Mouse (Mus musculus) kidney, embryonic 16.5 days (tissue): ENCODE measurements around the gene Txk. TPM values are rescaled to one million over a fixed set of nuclear protein-coding genes. Genes with fewer than 3 reads are reported as not detected.

Experiments
- ATAC-seq: fragments of 200-750 bp; cut with Nextera tagmentation; 2 replicates; pipeline ENCODE4 v1.8.0; 2017; ENCODE audit warnings: moderate TSS enrichment; ENCODE audit not compliant: low FRiP score, low TSS enrichment
- H3K27ac ChIP-seq: fragments of 300-500 bp; sonication (generic); 2 replicates; pipeline ENCODE4 v1.5.1; 2014; ENCODE audit warnings: low read length
- H3K27me3 ChIP-seq: fragments of 300-500 bp; sonication (generic); 2 replicates; pipeline ENCODE4 v1.6.1; 2014; ENCODE audit warnings: low read length, control low read depth, mixed read lengths; ENCODE audit not compliant: insufficient read depth
- H3K36me3 ChIP-seq: fragments of 300-500 bp; sonication (generic); 2 replicates; pipeline ENCODE4 v1.6.1; 2014; ENCODE audit warnings: low read length, control low read depth, mixed read lengths; ENCODE audit not compliant: insufficient read depth
- H3K4me1 ChIP-seq: fragments of 300-500 bp; sonication (generic); 2 replicates; pipeline ENCODE4 v1.6.1; 2014; ENCODE audit warnings: low read length, control low read depth, mixed read lengths; ENCODE audit not compliant: insufficient read depth
- H3K4me2 ChIP-seq: fragments of 300-500 bp; sonication (generic); replicated peaks from 2 replicates; pipeline ENCODE4 v1.6.1; 2014; ENCODE audit warnings: low read depth, low read length
- H3K4me3 ChIP-seq: fragments of 300-500 bp; sonication (generic); 2 replicates; pipeline ENCODE4 v1.5.1; 2014; ENCODE audit warnings: mild to moderate bottlenecking, low read length
- H3K9ac ChIP-seq: fragments of 300-500 bp; sonication (generic); replicated peaks from 2 replicates; pipeline ENCODE4 v1.6.1; 2014; ENCODE audit warnings: low read length
- H3K9me3 ChIP-seq: fragments of 300-500 bp; sonication (generic); 2 replicates; pipeline ENCODE4 v1.6.1; 2016; ENCODE audit warnings: low read length, control low read depth
- WGBS: fragments of 180-500 bp; shearing (Covaris S2); extraction: QIAGEN DNeasy Blood & Tissue Kit; methylation state at CpG from one replicate; pipeline ENCODE4 v1.1.7; 2014; 5-methylcytosine and 5-hydroxymethylcytosine counted together
- polyA plus RNA-seq: library from polyadenylated mRNA; unstranded; fragments of >200 nt; fragmentation: Nextera tagmentation; extraction: Ambion mirVana; gene quantifications from 2 replicates; pipeline ENCODE4 v1.2.1, GENCODE M21; 2015

Gene Txk
- polyA plus RNA-seq, 1 experiment from 2014 or later: 0.06 TPM

- Histone ChIP-seq H3K4me3 (no peak overlapping the region), H3K27ac (no peak overlapping the region), H3K4me2 (no peak overlapping the region), H3K9me3 (no peaks in the 10 kb centered on the region), H3K27me3 (no peaks in the 10 kb centered on the region), H3K36me3 (no peaks in the 10 kb centered on the region), H3K4me1 (no peaks in the 10 kb centered on the region), H3K9ac (no peak overlapping the region)
- ATAC-seq: no peak
- 76% methylated on average over 8 of the region's 8 CpGs for WGBS
Observed at GRCm38 (mm10) chr5:72671017-72671699, 81.4 kb downstream of the Txk start.

- no peak overlapping the region for H3K9ac ChIP-seq
- no peaks in the 10 kb centered on the region for H3K27me3 ChIP-seq
- 86% methylated on average over 9 of the region's 9 CpGs for WGBS
- H3K4me1 ChIP-seq: no peaks in the 10 kb centered on the region
- H3K36me3 ChIP-seq: no peaks in the 10 kb centered on the region
- H3K27ac ChIP-seq: no peak overlapping the region
- no peak overlapping the region for H3K4me3 ChIP-seq
- H3K9me3 ChIP-seq: no peaks in the 10 kb centered on the region
- no peak for ATAC-seq
- no peak overlapping the region for H3K4me2 ChIP-seq
Observed at GRCm38 (mm10) chr5:72668351-72668750, 84.2 kb downstream of the Txk start.

GRCm38 (mm10) chr5:72666428-72666827 lies 86.1 kb downstream of the Txk start:
- Histone ChIP-seq H3K4me2 (no peak overlapping the region), H3K27ac (no peak overlapping the region), H3K27me3 (no peaks in the 10 kb centered on the region), H3K4me1 (no peaks in the 10 kb centered on the region), H3K9me3 (no peaks in the 10 kb centered on the region), H3K9ac (no peak overlapping the region), H3K4me3 (no peak overlapping the region), H3K36me3 (no peaks in the 10 kb centered on the region)
- 76% methylated on average over 7 of the region's 7 CpGs for WGBS
- no peak for ATAC-seq

- ATAC-seq: peak; percentile 35; the same call in 1 of the 2 replicates
- WGBS: 27% methylated on average over 5 of the region's 5 CpGs
- H3K9ac ChIP-seq: no peak overlapping the region
Observed at GRCm38 (mm10) chr5:72665281-72665680, 87.3 kb downstream of the Txk start.

GRCm38 (mm10) chr5:72664854-72665253 lies 87.7 kb downstream of the Txk start:
- H3K4me2 ChIP-seq: no peak overlapping the region
- H3K9ac ChIP-seq: no peak overlapping the region
- ATAC-seq: no peak
- H3K4me3 ChIP-seq: no peak overlapping the region
- H3K9me3 ChIP-seq: no peaks in the 10 kb centered on the region
- H3K4me1 ChIP-seq: no peaks in the 10 kb centered on the region
- no peaks in the 10 kb centered on the region for H3K27me3 ChIP-seq
- H3K36me3 ChIP-seq: no peaks in the 10 kb centered on the region
- 48% methylated on average over 3 of the region's 3 CpGs for WGBS
- H3K27ac ChIP-seq: no peak overlapping the region

More at GRCm38 (mm10) chr5:72665281-72665680, 87.3 kb downstream of the Txk start:
- H3K4me1 ChIP-seq: no peaks in the 10 kb centered on the region
- no peak overlapping the region for H3K27ac ChIP-seq
- H3K27me3 ChIP-seq: no peaks in the 10 kb centered on the region
- no peak overlapping the region for H3K4me2 ChIP-seq
- H3K4me3 ChIP-seq: no peak overlapping the region
- H3K9me3 ChIP-seq: no peaks in the 10 kb centered on the region
- no peaks in the 10 kb centered on the region for H3K36me3 ChIP-seq

- ATAC-seq: no peak
- no peak overlapping the region for H3K27ac ChIP-seq
Observed at GRCm38 (mm10) chr5:72664126-72664525, 88.5 kb downstream of the Txk start.

GRCm38 (mm10) chr5:72661051-72661781 lies 91.4 kb downstream of the Txk start:
- H3K4me2 ChIP-seq: no peak overlapping the region
- no peak overlapping the region for H3K4me3 ChIP-seq
- H3K9me3 ChIP-seq: no peaks in the 10 kb centered on the region
- WGBS: 90% methylated on average over 6 of the region's 6 CpGs
- peaks cover 3% of the 10 kb centered on the region for H3K4me1 ChIP-seq
- ATAC-seq: no peak
- no peaks in the 10 kb centered on the region for H3K36me3 ChIP-seq
- H3K27me3 ChIP-seq: no peaks in the 10 kb centered on the region
- no peak overlapping the region for H3K27ac ChIP-seq
- no peak overlapping the region for H3K9ac ChIP-seq

More at GRCm38 (mm10) chr5:72664126-72664525, 88.5 kb downstream of the Txk start:
- 95% methylated on average over 5 of the region's 5 CpGs for WGBS
- Histone ChIP-seq H3K4me3 (no peak overlapping the region), H3K9ac (no peak overlapping the region), H3K4me1 (no peaks in the 10 kb centered on the region), H3K36me3 (no peaks in the 10 kb centered on the region), H3K27me3 (no peaks in the 10 kb centered on the region), H3K4me2 (no peak overlapping the region), H3K9me3 (no peaks in the 10 kb centered on the region)

GRCm38 (mm10) chr5:72658375-72658774 lies 94.2 kb downstream of the Txk start:
- no peak overlapping the region for H3K27ac ChIP-seq
- no peak for ATAC-seq
- H3K9ac ChIP-seq: no peak overlapping the region
- 80% methylated on average over 13 of the region's 13 CpGs for WGBS
- no peak overlapping the region for H3K4me2 ChIP-seq
- no peaks in the 10 kb centered on the region for H3K27me3 ChIP-seq
- H3K9me3 ChIP-seq: no peaks in the 10 kb centered on the region
- no peak overlapping the region for H3K4me3 ChIP-seq
- H3K36me3 ChIP-seq: no peaks in the 10 kb centered on the region
- peaks cover 5% of the 10 kb centered on the region for H3K4me1 ChIP-seq

- 8% methylated on average over 7 of the region's 7 CpGs for WGBS
Observed at GRCm38 (mm10) chr5:72656270-72656791, 96.2 kb downstream of the Txk start.

More at GRCm38 (mm10) chr5:72656270-72656791, 96.2 kb downstream of the Txk start:
- no peaks in the 10 kb centered on the region for H3K27me3 ChIP-seq
- H3K27ac ChIP-seq: no peak overlapping the region
- peak overlapping the region; percentile 9; the same call in 1 of the 2 replicates for H3K4me2 ChIP-seq
- H3K9ac ChIP-seq: no peak overlapping the region
- peaks cover 5% of the 10 kb centered on the region for H3K4me1 ChIP-seq
- no peaks in the 10 kb centered on the region for H3K36me3 ChIP-seq
- peak; percentile 65; the same call in 1 of the 2 replicates for ATAC-seq
- H3K9me3 ChIP-seq: no peaks in the 10 kb centered on the region
- no peak overlapping the region for H3K4me3 ChIP-seq
